Mouse (Mus musculus) erythroid progenitor cell, adult 5-6 weeks (primary cell): Measurements from ENCODE around the gene Fhl5. TPM values are rescaled to one million over a fixed set of nuclear protein-coding genes. Genes with fewer than 3 reads are reported as not detected.

Experiments
- total RNA-seq, 2 experiments: library from RNA; stranded (forward) in 1 of 2; stranded (reverse) in 1 of 2; fragments of 150-400 nt in 1 of 2; fragments of 186-747, 209-891 nt in 1 of 2; gene quantifications; 2 replicates each; pipeline versions ENCODE4 v1.2.3 to v1.2.4; 2015 to 2017; ENCODE audit warnings: low replicate concordance in 2 of 2

Gene Fhl5
- total RNA-seq, 2 experiments from 2014 or later, result not detected

Other genes with a start within 250 kb of the Fhl5 start
- 4.7 and 7.5 TPM in 2 replicates for gene Ufl1, start 38.9 kb upstream of the Fhl5 start, total RNA-seq (2015; ENCODE audit: low replicate concordance)
- gene Ufl1, start 38.9 kb upstream of the Fhl5 start, total RNA-seq (2017; ENCODE audit: low replicate concordance), result 2.6 and 3.0 TPM in 2 replicates